Mouse (Mus musculus) embryonic fibroblast, embryonic 13.5 days (primary cell): ENCODE data around the gene Smad6.

Experiments
- CTCF ChIP-seq: IDR thresholded peaks from 2 replicates; pipeline ENCODE4 v1.5.1; 2011; ENCODE audit warnings: mild to moderate bottlenecking, control low read depth, low read length, moderate library complexity, borderline replicate concordance; ENCODE audit not compliant: insufficient read depth
- POLR2A ChIP-seq: IDR thresholded peaks from 2 replicates; pipeline ENCODE4 v1.6.1; 2011; ENCODE audit warnings: low read depth, mild to moderate bottlenecking, control low read depth, low read length, moderate library complexity

DNA sequence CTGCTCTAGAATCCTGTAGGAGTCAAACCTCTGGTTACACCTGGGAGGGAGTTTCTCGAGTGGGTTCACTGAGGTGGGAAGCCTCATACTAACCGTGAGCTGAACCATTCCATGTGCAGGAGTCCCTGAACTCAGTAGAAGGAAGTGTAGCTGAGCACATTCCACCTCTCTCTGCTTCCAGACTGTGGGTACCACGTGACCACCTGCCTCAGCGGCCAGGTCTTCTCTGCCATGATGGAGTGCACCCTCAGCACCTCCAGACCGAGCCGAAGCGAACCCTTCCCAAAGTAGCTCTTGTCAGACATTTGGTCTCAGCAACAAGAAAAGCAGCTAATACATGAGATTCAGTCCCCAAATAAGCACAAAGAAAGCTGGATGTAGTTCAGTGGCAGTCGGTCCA lies 20.4 kb upstream of the Smad6 start:
- TF ChIP-seq CTCF = no peak
- no peak for TF ChIP-seq POLR2A
